Comparison of ENCODE assay signal across 49 mouse cellular contexts in genomic region chr9:114458436-114458835, GRCm38 (mm10). TPM values are rescaled to one million over a fixed set of nuclear protein-coding genes. Genes with fewer than 3 reads are reported as not detected.
"Had no signal": no experiment of that assay in that cellular context is flagged by ENCODE, and none has a peak within 500 bp of the region (broad histone marks: within the 10 kb centered on the region; RNA-seq: fewer than 3 reads in every experiment).

No protein-coding gene starts in this region.

- H3K9me3 ChIP-seq: heart, embryonic 10.5 days; heart, embryonic 12.5 days; heart, embryonic 13.5 days; heart, embryonic 15.5 days; hindbrain, embryonic 10.5 days; hindbrain, embryonic 12.5 days; hindbrain, embryonic 15.5 days; intestine, embryonic 15.5 days; kidney, embryonic 15.5 days had no signal

- ATAC-seq: hindbrain, embryonic 16.5 days; hindbrain, postnatal 0 days; inflammation-experienced regulatory T-cells, adult 6 months; intestine, embryonic 15.5 days; intestine, embryonic 16.5 days; intestine, postnatal 0 days had no signal

- H3K4me1 ChIP-seq: heart, embryonic 10.5 days; heart, embryonic 12.5 days; heart, embryonic 13.5 days; heart, embryonic 15.5 days; hindbrain, embryonic 12.5 days; hindbrain, embryonic 15.5 days; intestine, embryonic 15.5 days had no signal

- H3K27ac ChIP-seq: heart, embryonic 10.5 days; heart, embryonic 13.5 days; heart, embryonic 15.5 days; hindbrain, embryonic 10.5 days; hindbrain, embryonic 12.5 days; hindbrain, embryonic 14.5 days; hindbrain, embryonic 15.5 days; hindbrain, postnatal 0 days; intestine, embryonic 15.5 days; kidney, embryonic 15.5 days; kidney, postnatal 0 days; layer of hippocampus, adult 2 months; left cerebral cortex, adult 2 months had no signal

- DNase-seq: heart, postnatal 10 days; heart, postnatal 14 days; heart, postnatal 36 days; heart, postnatal 4 days; kidney, adult 11 months; kidney, adult 18-20 months; kidney, adult 2 months; kidney, adult 8-10 months; kidney, adult 9 months; kidney, postnatal 10 days; kidney, postnatal 14 days; kidney, postnatal 25 days; kidney, postnatal 36 days; kidney, postnatal 4 days; layer of hippocampus, adult 9-11 months; layer of hippocampus, postnatal 36 days had no signal

- H3K4me2 ChIP-seq: heart, embryonic 11.5 days; heart, embryonic 12.5 days; heart, embryonic 13.5 days; heart, embryonic 15.5 days; hindbrain, embryonic 12.5 days; hindbrain, embryonic 14.5 days; hindbrain, embryonic 15.5 days; intestine, embryonic 15.5 days; kidney, embryonic 15.5 days had no signal

- H3K27me3 ChIP-seq: heart, embryonic 12.5 days; heart, embryonic 13.5 days; heart, embryonic 15.5 days; hindbrain, embryonic 12.5 days; hindbrain, embryonic 15.5 days; intestine, embryonic 15.5 days; kidney, embryonic 15.5 days had no signal

- H3K9ac ChIP-seq: heart, embryonic 12.5 days; heart, embryonic 13.5 days; heart, embryonic 15.5 days; hindbrain, embryonic 12.5 days; hindbrain, embryonic 14.5 days; hindbrain, embryonic 15.5 days; intestine, embryonic 15.5 days; kidney, embryonic 15.5 days had no signal

- H3K4me3 ChIP-seq: heart, embryonic 10.5 days; heart, embryonic 12.5 days; heart, embryonic 13.5 days; heart, embryonic 15.5 days; hindbrain, embryonic 10.5 days; hindbrain, embryonic 12.5 days; hindbrain, embryonic 15.5 days; intestine, embryonic 15.5 days; kidney, embryonic 15.5 days; layer of hippocampus, adult 2 months; left cerebral cortex, adult 2 months had no signal

RNA-seq across cellular contexts. Expression of gene Ccr4, which starts 46.3 kb away (rescaled TPM):
- total RNA-seq: heart, postnatal 25 days; heart, postnatal 36 days; heart, postnatal 4 days; hematopoietic stem cell, adult 5-6 weeks; hindbrain, postnatal 0 days; layer of hippocampus, adult 18-20 months; layer of hippocampus, adult 2 months; layer of hippocampus, adult 8-10 months; layer of hippocampus, postnatal 10 days; layer of hippocampus, postnatal 14 days; layer of hippocampus, postnatal 25 days; layer of hippocampus, postnatal 36 days; left cerebral cortex, adult 18-20 months; left cerebral cortex, adult 2 months; left cerebral cortex, adult 8-10 months had no signal
- polyA plus RNA-seq: heart, embryonic 10.5 days; heart, embryonic 11.5 days; heart, embryonic 12.5 days; heart, embryonic 13.5 days; heart, embryonic 14.5 days; heart, embryonic 15.5 days; heart, postnatal 0 days; hindbrain, embryonic 10.5 days; hindbrain, embryonic 11.5 days; hindbrain, embryonic 12.5 days; hindbrain, embryonic 14.5 days; hindbrain, embryonic 15.5 days; hindbrain, embryonic 16.5 days; hindbrain, postnatal 0 days had no signal

RNA-seq across cellular contexts. Expression of gene C130032M10Rik, which starts 57.1 kb away (rescaled TPM):
- total RNA-seq: heart, postnatal 10 days; heart, postnatal 14 days; heart, postnatal 25 days; heart, postnatal 36 days; heart, postnatal 4 days; hematopoietic stem cell, adult 5-6 weeks; hindbrain, postnatal 0 days; layer of hippocampus, adult 18-20 months; layer of hippocampus, adult 2 months; layer of hippocampus, adult 8-10 months; layer of hippocampus, postnatal 10 days; layer of hippocampus, postnatal 14 days; layer of hippocampus, postnatal 25 days; layer of hippocampus, postnatal 36 days; left cerebral cortex, adult 18-20 months; left cerebral cortex, adult 2 months; left cerebral cortex, adult 8-10 months had no signal
- polyA plus RNA-seq: hindbrain, embryonic 11.5 days; hindbrain, embryonic 14.5 days; hindbrain, embryonic 15.5 days; hindbrain, embryonic 16.5 days; hindbrain, postnatal 0 days; inflammation-experienced regulatory T-cells, adult 6 months; intestine, embryonic 14.5 days; intestine, postnatal 0 days; kidney, adult 2 months; large intestine, adult 2 months had no signal
